Mouse (Mus musculus): ENCODE data around the gene Sim1.

DNA sequence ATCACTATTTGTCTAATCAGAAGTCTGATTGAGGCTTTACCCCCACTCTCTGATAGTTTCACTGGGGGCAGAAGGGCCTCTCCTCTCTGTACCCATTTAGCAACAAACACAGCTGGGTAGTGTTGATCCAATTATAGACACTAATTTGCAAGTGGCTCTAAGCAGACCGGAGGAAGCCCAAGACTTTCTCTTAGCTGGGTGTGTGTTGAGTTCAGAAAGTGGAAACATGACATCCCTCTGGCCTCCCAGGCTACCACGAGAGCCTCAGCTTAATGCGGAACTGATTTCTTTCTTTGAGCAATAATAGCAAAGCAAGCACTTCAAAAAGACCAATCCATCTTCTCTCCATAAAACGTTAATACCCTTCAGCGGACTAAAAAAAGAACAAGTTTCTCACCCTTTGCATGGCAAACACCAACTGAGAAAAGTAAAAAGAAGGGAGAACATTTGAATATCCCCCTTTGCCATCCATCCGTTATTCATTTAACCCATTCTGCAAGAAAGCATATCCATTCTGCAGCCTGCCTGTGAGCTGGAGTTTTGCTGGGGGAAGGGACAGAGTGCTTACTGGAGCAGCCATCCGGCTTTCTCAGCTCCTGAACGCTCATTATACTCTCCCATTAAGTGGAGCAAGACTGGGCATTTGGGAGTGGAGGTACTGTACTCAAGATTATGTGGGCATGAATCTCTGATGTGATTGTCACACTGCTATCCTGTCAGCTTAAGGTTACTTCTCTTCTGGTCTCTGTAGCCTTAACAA, 117.0 kb downstream of the Sim1 start:
- TF ChIP-seq CTCF (IDR thresholded peaks at IDR 0.05; ENCODE audit: low read depth, low read length) (no peak), POLR2A (IDR thresholded peaks at IDR 0.05; ENCODE audit: insufficient read depth, low read length) (no peak), EP300 (IDR thresholded peaks at IDR 0.05; ENCODE audit: insufficient read depth, low read depth, low read length) (no peak)
